In genomic region chr7:83631828-83632681, GRCm38 (mm10) we compare ENCODE assay signal across 8 mouse cellular contexts. TPM values are rescaled to one million over a fixed set of nuclear protein-coding genes. Genes with fewer than 3 reads are reported as not detected.
A peak's percentile ranks its signal among the peaks of the same experiment; 100 is the strongest.
DNase-seq lines count a peak whose midpoint lies in the region; ATAC-seq and TF ChIP-seq lines count a peak whose summit lies in the region.

Stard5 (plus strand) TSS chr7:83631959.

- no peak for TF ChIP-seq CTCF in Patski (IDR thresholded peaks at IDR 0.05)

- H3K27me3 ChIP-seq in Patski: no peaks in the 10 kb centered on the region
- H3K27me3 ChIP-seq in hindbrain, embryonic 14.5 days (ENCODE audit: control insufficient read depth, insufficient read depth, low read length): no peaks in the 10 kb centered on the region

- peak within 1 kb of the TSS; percentile 52 for H3K4me3 ChIP-seq in hindbrain, embryonic 14.5 days (replicated peaks; ENCODE audit: low read length)

- no peaks in the 10 kb centered on the region for H3K36me3 ChIP-seq in hindbrain, embryonic 14.5 days (replicated peaks; ENCODE audit: control insufficient read depth, insufficient read depth)

- peaks cover 8% of the 10 kb centered on the region for H3K4me1 ChIP-seq in hindbrain, embryonic 14.5 days (replicated peaks; ENCODE audit: control insufficient read depth, insufficient read depth, low read length)

- CTCF ChIA-PET in Patski (lab: Charles Lee): interaction anchor here (0.8 to 2.3 kb wide), 6 partner anchors 13 to 851 kb away, joined by 3 to 13 read pairs (median 4); no protein-coding TSS in a partner anchor

- H3K9me3 ChIP-seq in hindbrain, embryonic 14.5 days (ENCODE audit: control insufficient read depth, low read length): no peaks in the 10 kb centered on the region

- POLR2A ChIA-PET in Patski (lab: Charles Lee): interaction anchor here (0.5 to 0.9 kb wide), 3 partner anchors 19 to 1038 kb away, joined by 3 to 11 read pairs (median 4); no protein-coding TSS in a partner anchor

- H3K9ac ChIP-seq in hindbrain, embryonic 14.5 days: peak within 1 kb of the TSS; percentile 64

- peak within 1 kb of the TSS; percentile 63 for H3K27ac ChIP-seq in hindbrain, embryonic 14.5 days

- ATAC-seq in Patski: peak; percentile 97
- peak; percentile 98 for ATAC-seq in hindbrain, embryonic 14.5 days (ENCODE audit: low FRiP score)

- WGBS in hindbrain, embryonic 14.5 days: under 1% methylated on average over 35 of the region's 35 CpGs

- peak; percentile 68 for DNase-seq in Patski (ENCODE audit: low read depth, low spot score)
- peak; percentile 86 to 91 for DNase-seq in cerebellum, postnatal 14 days
- peak; percentile 67 to 78 for DNase-seq in frontal cortex, postnatal 25 days (ENCODE audit: low spot score in 2 of 2)
- DNase-seq in hindbrain, embryonic 14.5 days (ENCODE audit: low spot score): peak; percentile 91
- peak; percentile 86 to 90 for DNase-seq in layer of hippocampus, postnatal 36 days
- peak; percentile 98 for DNase-seq in lung, postnatal 36 days
- peak; percentile 95 for DNase-seq in retina, postnatal 1 day
- peak; percentile 90 to 94 for DNase-seq in urinary bladder, adult 18-20 months (ENCODE audit: low spot score in 2 of 2)

- peak within 1 kb of the TSS; percentile 70 for H3K4me2 ChIP-seq in hindbrain, embryonic 14.5 days (replicated peaks)

- in situ Hi-C loops in Patski (cut with MboI; ENCODE audit: low pct_unique_long_range_greater_than_20kb): no loop called here

RNA-seq across cellular contexts. Expression of gene Stard5, which starts in this region (rescaled TPM):
- polyA plus RNA-seq in Patski (2021): 49.4 TPM
- 5.6 and 6.5 TPM in 2 replicates for polyA plus RNA-seq in hindbrain, embryonic 14.5 days (2014; fragmentation: Nextera tagmentation; extraction: Ambion mirVana)
- 10 to 100 TPM; 17.2 to 18.1 TPM for total RNA-seq in layer of hippocampus, postnatal 36 days (2021)

Comparison
In these comparisons a context has a peak if more than half of its experiments do, and no peak if none do; other contexts are left out.
1. Peak in every context shown above with its lines: DNase-seq, ATAC-seq, H3K4me3 ChIP-seq and H3K27ac ChIP-seq.